In genomic region chr12:80463666-80464269, GRCm38 (mm10) we compare ENCODE assay signal across 7 mouse cellular contexts. TPM values are rescaled to one million over a fixed set of nuclear protein-coding genes. Genes with fewer than 3 reads are reported as not detected.
DNase-seq lines count a peak whose midpoint lies in the region; ATAC-seq and TF ChIP-seq lines count a peak whose summit lies in the region.

No protein-coding gene starts in this region.

- no peak for TF ChIP-seq POLR2A in thymus, adult 2 months (IDR thresholded peaks at IDR 0.05; ENCODE audit: control insufficient read depth, extremely low read depth, insufficient read depth, low read length, poor library complexity)
- peak; percentile 4; the same call in 1 of the 2 replicates for TF ChIP-seq POLR2A in embryonic fibroblast, embryonic 13.5 days (IDR thresholded peaks at IDR 0.05; ENCODE audit: low read depth, low read length)

- H3K27ac ChIP-seq in thymus, adult 2 months (ENCODE audit: control insufficient read depth, insufficient read depth, low read length): no peak overlapping the region
- no peak overlapping the region for H3K27ac ChIP-seq in embryonic fibroblast, embryonic 13.5 days (ENCODE audit: insufficient read depth, low read length)
- peak overlapping the region; percentile 75; the same call in 1 of the 2 replicates for H3K27ac ChIP-seq in liver, embryonic 15.5 days (replicated peaks)

- peaks cover 4% of the 10 kb centered on the region; the same call in 1 of the 2 replicates for H3K4me1 ChIP-seq in thymus, adult 2 months (replicated peaks; ENCODE audit: control insufficient read depth, insufficient read depth, low read length)
- no peaks in the 10 kb centered on the region for H3K4me1 ChIP-seq in embryonic fibroblast, embryonic 13.5 days (ENCODE audit: control insufficient read depth, insufficient read depth, low read length)
- H3K4me1 ChIP-seq in liver, embryonic 15.5 days (replicated peaks): peaks cover 13% of the 10 kb centered on the region

- 33% methylated on average over 17 of the region's 17 CpGs for WGBS in thymus, adult 2 months
- WGBS in liver, embryonic 15.5 days (ENCODE audit: insufficient replicate concordance): 15% methylated on average over 17 of the region's 17 CpGs

- TF ChIP-seq CTCF in thymus, adult 2 months (IDR thresholded peaks at IDR 0.05; ENCODE audit: borderline replicate concordance, control insufficient read depth, extremely low read depth, insufficient read depth, low read length, poor library complexity): no peak
- no peak for TF ChIP-seq CTCF in embryonic fibroblast, embryonic 13.5 days (IDR thresholded peaks at IDR 0.05; ENCODE audit: borderline replicate concordance, insufficient read depth, low read length)

- no peak for DNase-seq in thymus, adult 2 months
- DNase-seq in thymus, adult 18-20 months: no peak
- peak; percentile 10 to 29 for DNase-seq in heart, postnatal 14 days
- no peak for DNase-seq in layer of hippocampus, adult 8-10 months (ENCODE audit: low spot score in 2 of 2)
- DNase-seq in right cerebral cortex, postnatal 4 days: no peak

- H3K9ac ChIP-seq in liver, embryonic 15.5 days: peak overlapping the region; percentile 69

- intact Hi-C loops in heart, postnatal 14 days (cut with DNase I): no loop called here

- no peaks in the 10 kb centered on the region for H3K36me3 ChIP-seq in thymus, adult 2 months (ENCODE audit: control insufficient read depth, insufficient read depth, low read length)
- H3K36me3 ChIP-seq in liver, embryonic 15.5 days (replicated peaks): no peaks in the 10 kb centered on the region

- ATAC-seq in liver, embryonic 15.5 days (ENCODE audit: insufficient read depth): no peak

- H3K9me3 ChIP-seq in liver, embryonic 15.5 days (replicated peaks): no peaks in the 10 kb centered on the region

- H3K4me3 ChIP-seq in thymus, adult 2 months (ENCODE audit: control insufficient read depth, insufficient read depth, low read length): peak overlapping the region; percentile 67
- H3K4me3 ChIP-seq in embryonic fibroblast, embryonic 13.5 days (ENCODE audit: insufficient read depth, low read length): peak overlapping the region; percentile 80
- H3K4me3 ChIP-seq in liver, embryonic 15.5 days (replicated peaks): peak overlapping the region; percentile 86

- peak overlapping the region; percentile 92 for H3K4me2 ChIP-seq in liver, embryonic 15.5 days

- H3K27me3 ChIP-seq in thymus, adult 2 months (ENCODE audit: control insufficient read depth, insufficient read depth, low read length): no peaks in the 10 kb centered on the region
- no peaks in the 10 kb centered on the region for H3K27me3 ChIP-seq in liver, embryonic 15.5 days

RNA-seq across cellular contexts. Expression of gene Exd2, which starts 0.9 kb away (rescaled TPM):
- polyA plus RNA-seq in thymus, adult 2 months (2012; rRNA removed): 18.7 and 19.6 TPM in 2 replicates
- 15.6 and 23.9 TPM in 2 replicates for polyA plus RNA-seq in embryonic fibroblast, embryonic 13.5 days (2011; ENCODE audit: insufficient read length, low read depth, missing spikeins)
- 10 to 100 TPM; 11.2 to 12.7 TPM for total RNA-seq in heart, postnatal 14 days (2021)
- polyA plus RNA-seq in liver, embryonic 15.5 days (2015; fragmentation: Nextera tagmentation; extraction: Ambion mirVana): 5.3 and 6.0 TPM in 2 replicates
- 100 to 1,000 TPM in 2 of 4 experiments, 10 to 100 TPM in 2; 86.5 to 127 (median 106) TPM for total RNA-seq in layer of hippocampus, adult 8-10 months (2022)

RNA-seq across cellular contexts. Expression of gene Dcaf5, which starts 27.4 kb away (rescaled TPM):
- 31.9 and 34.8 TPM in 2 replicates for polyA plus RNA-seq in thymus, adult 2 months (2012; rRNA removed)
- polyA plus RNA-seq in embryonic fibroblast, embryonic 13.5 days (2011; ENCODE audit: insufficient read length, low read depth, missing spikeins): 34.5 and 45.0 TPM in 2 replicates
- total RNA-seq in heart, postnatal 14 days (2021): 10 to 100 TPM; 31.0 to 34.1 TPM
- 2.2 and 3.2 TPM in 2 replicates for polyA plus RNA-seq in liver, embryonic 15.5 days (2015; fragmentation: Nextera tagmentation; extraction: Ambion mirVana)
- 10 to 100 TPM; 60.9 to 78.0 (median 70.8) TPM for total RNA-seq in layer of hippocampus, adult 8-10 months (2022)

RNA-seq across cellular contexts. Expression of gene Galnt16, which starts 54.3 kb away (rescaled TPM):
- 0.98 and 1.1 TPM in 2 replicates for polyA plus RNA-seq in thymus, adult 2 months (2012; rRNA removed)
- polyA plus RNA-seq in embryonic fibroblast, embryonic 13.5 days (2011; ENCODE audit: insufficient read length, low read depth, missing spikeins): 3.4 and 7.8 TPM in 2 replicates
- total RNA-seq in heart, postnatal 14 days (2021): 1 to 10 TPM; 7.1 to 7.6 TPM
- polyA plus RNA-seq in liver, embryonic 15.5 days (2015; fragmentation: Nextera tagmentation; extraction: Ambion mirVana): 0.29 and 0.45 TPM in 2 replicates
- total RNA-seq in layer of hippocampus, adult 8-10 months (2022): 100 to 1,000 TPM; 164 to 194 (median 183) TPM

Comparison
In these comparisons a context has a peak if more than half of its experiments do, and no peak if none do; other contexts are left out.
1. DNase-seq: peak in heart, postnatal 14 days (2 of 2); none in thymus, adult 2 months (single experiment), thymus, adult 18-20 months (0 of 2), layer of hippocampus, adult 8-10 months (0 of 2) and right cerebral cortex, postnatal 4 days (single experiment).
2. Peak in every context shown above with its lines, with median percentiles within 50 percentile points of each other: H3K4me3 ChIP-seq.